Comparison of ENCODE assay signal across 23 mouse cellular contexts in genomic region chr3:53919941-53920340, GRCm38 (mm10). TPM values are rescaled to one million over a fixed set of nuclear protein-coding genes. Genes with fewer than 3 reads are reported as not detected.
DNase-seq lines count a peak whose midpoint lies in the region; ATAC-seq lines count a peak whose summit lies in the region.
"Had no signal": no experiment of that assay in that cellular context is flagged by ENCODE, and none has a peak within 500 bp of the region (broad histone marks: within the 10 kb centered on the region; RNA-seq: fewer than 3 reads in every experiment).

No protein-coding gene starts in this region.

- intact Hi-C loops in left cerebral cortex, postnatal 36 days (cut with DNase I) = no loop called here

- H3K27me3 ChIP-seq in forebrain, embryonic 14.5 days (replicated peaks; ENCODE audit: control insufficient read depth, insufficient read depth, low read length) = no peaks in the 10 kb centered on the region
- H3K27me3 ChIP-seq in forebrain, embryonic 10.5 days (ENCODE audit: poor library complexity, severe bottlenecking) = no peaks in the 10 kb centered on the region
- H3K27me3 ChIP-seq: embryonic facial prominence, embryonic 12.5 days; forebrain, embryonic 12.5 days; heart, embryonic 15.5 days; hindbrain, embryonic 13.5 days had no signal

- no peaks in the 10 kb centered on the region for H3K9me3 ChIP-seq in forebrain, embryonic 14.5 days (replicated peaks; ENCODE audit: control insufficient read depth, low read length)
- H3K9me3 ChIP-seq in forebrain, embryonic 10.5 days = no peaks in the 10 kb centered on the region
- H3K9me3 ChIP-seq: embryonic facial prominence, embryonic 12.5 days; forebrain, embryonic 12.5 days; G1E; heart, embryonic 15.5 days; hindbrain, embryonic 13.5 days had no signal

- no peak for ATAC-seq in forebrain, embryonic 14.5 days
- ATAC-seq: CD4-positive, CD25-positive, alpha-beta regulatory T cell, adult 4 months had no signal

- H3K27ac ChIP-seq in forebrain, embryonic 14.5 days (ENCODE audit: low read depth, low read length) = no peak overlapping the region
- no peak overlapping the region for H3K27ac ChIP-seq in forebrain, embryonic 10.5 days
- H3K27ac ChIP-seq: embryonic facial prominence, embryonic 12.5 days; forebrain, embryonic 12.5 days; heart, adult 2 months; heart, embryonic 15.5 days; hindbrain, embryonic 13.5 days had no signal

- peak; percentile 2 for DNase-seq in forebrain, embryonic 14.5 days (ENCODE audit: low spot score)
- DNase-seq in forebrain, embryonic 10.5 days (ENCODE audit: extremely low spot score, low spot score) = no peak
- peak; percentile 46 to 80 for DNase-seq in layer of hippocampus, adult 18-20 months (ENCODE audit: low spot score in 2 of 2)
- DNase-seq in layer of hippocampus, postnatal 10 days (ENCODE audit: low spot score in 2 of 2) = no peak
- peak; percentile 62 for DNase-seq in brain, adult 2 months (ENCODE audit: low read depth, low spot score)
- peak; percentile 76 for DNase-seq in layer of hippocampus, adult 9-11 months
- DNase-seq in left cerebral cortex, postnatal 36 days (ENCODE audit: low spot score in 2 of 2) = no peak
- DNase-seq: adrenal gland, adult 8-10 months; adrenal gland, postnatal 36 days; B cell, adult 2 months; cerebellum, adult 11 months; cerebellum, adult 9-10 months; cerebellum, postnatal 25 days; gastrocnemius, postnatal 14 days; heart, adult 2 months; heart, postnatal 14 days had no signal

- no peak overlapping the region for H3K4me3 ChIP-seq in forebrain, embryonic 14.5 days (ENCODE audit: low read depth, low read length)
- H3K4me3 ChIP-seq in forebrain, embryonic 10.5 days = no peak overlapping the region
- H3K4me3 ChIP-seq: embryonic facial prominence, embryonic 12.5 days; forebrain, embryonic 12.5 days; heart, adult 2 months; heart, embryonic 15.5 days; hindbrain, embryonic 13.5 days had no signal

- H3K4me1 ChIP-seq in forebrain, embryonic 14.5 days (ENCODE audit: control insufficient read depth, insufficient read depth, low read length) = no peaks in the 10 kb centered on the region
- H3K4me1 ChIP-seq in forebrain, embryonic 10.5 days = no peaks in the 10 kb centered on the region
- H3K4me1 ChIP-seq: embryonic facial prominence, embryonic 12.5 days; forebrain, embryonic 12.5 days; heart, embryonic 15.5 days; hindbrain, embryonic 13.5 days had no signal

- 93% methylated on average over 2 of the region's 2 CpGs for WGBS in forebrain, embryonic 14.5 days
- 88% methylated on average over 2 of the region's 2 CpGs for WGBS in forebrain, embryonic 10.5 days

- no peaks in the 10 kb centered on the region for H3K36me3 ChIP-seq in forebrain, embryonic 14.5 days (ENCODE audit: control insufficient read depth, insufficient read depth, low read length)
- H3K36me3 ChIP-seq in forebrain, embryonic 10.5 days (replicated peaks) = no peaks in the 10 kb centered on the region
- H3K36me3 ChIP-seq: embryonic facial prominence, embryonic 12.5 days; forebrain, embryonic 12.5 days; G1E; heart, embryonic 15.5 days; hindbrain, embryonic 13.5 days had no signal

- no peak overlapping the region for H3K9ac ChIP-seq in forebrain, embryonic 14.5 days (ENCODE audit: low read length)
- H3K9ac ChIP-seq: embryonic facial prominence, embryonic 12.5 days; forebrain, embryonic 12.5 days; heart, embryonic 15.5 days; hindbrain, embryonic 13.5 days had no signal

- no peak overlapping the region for H3K4me2 ChIP-seq in forebrain, embryonic 14.5 days (ENCODE audit: low read length)
- H3K4me2 ChIP-seq: embryonic facial prominence, embryonic 12.5 days; forebrain, embryonic 12.5 days; heart, embryonic 11.5 days; heart, embryonic 15.5 days; hindbrain, embryonic 13.5 days had no signal

RNA-seq across cellular contexts. Expression of gene Ufm1, which starts 56.3 kb away (rescaled TPM):
- polyA plus RNA-seq in forebrain, embryonic 14.5 days (2014; fragmentation: Nextera tagmentation; extraction: Ambion mirVana) = 102 and 106 TPM in 2 replicates
- polyA plus RNA-seq in forebrain, embryonic 10.5 days (2016; fragmentation: Nextera tagmentation; extraction: Ambion mirVana) = 94.3 and 99.0 TPM in 2 replicates
- 10 to 100 TPM; 74.0 to 83.0 TPM for total RNA-seq in layer of hippocampus, adult 18-20 months (2021)
- 10 to 100 TPM; 88.6 to 96.0 TPM for total RNA-seq in layer of hippocampus, postnatal 10 days (2021)
- 10 to 100 TPM; 69.3 to 76.0 TPM for total RNA-seq in left cerebral cortex, postnatal 36 days (2021)

Comparison
In these comparisons a context has a peak if more than half of its experiments do, and no peak if none do; other contexts are left out.
1. DNase-seq: peak in forebrain, embryonic 14.5 days (single experiment), layer of hippocampus, adult 18-20 months (2 of 2), brain, adult 2 months (single experiment) and layer of hippocampus, adult 9-11 months (single experiment); none in forebrain, embryonic 10.5 days (single experiment), layer of hippocampus, postnatal 10 days (0 of 2) and left cerebral cortex, postnatal 36 days (0 of 2).